Mouse (Mus musculus): ENCODE measurements around the gene Mrpl49.

- TF ChIP-seq CHD2 (IDR thresholded peaks at IDR 0.05; ENCODE audit: low read depth, low read length) (peak; percentile 87), HCFC1 (IDR thresholded peaks at IDR 0.05; ENCODE audit: borderline replicate concordance, insufficient read depth, low read length) (peak; percentile 89), MAFK (IDR thresholded peaks at IDR 0.05; ENCODE audit: insufficient read depth, low read depth, low read length) (no peak), ZNF384 (IDR thresholded peaks at IDR 0.05; ENCODE audit: low read depth, low read length) (peak; percentile 53; the same call in 1 of the 2 replicates), ZC3H11A (IDR thresholded peaks at IDR 0.05; ENCODE audit: borderline replicate concordance, low read depth, low read length) (no peak)
Measured at GRCm38 (mm10) chr19:6076564-6077393, 19.2 kb upstream of the Mrpl49 start, which contains the start of gene Vps51.
